Mouse (Mus musculus) Patski (cell line): ENCODE results near the gene Foxred1. TPM values are rescaled to one million over a fixed set of nuclear protein-coding genes. Genes with fewer than 3 reads are reported as not detected.

Experiments used
- ATAC-seq: fragments of 100-300 bp; one replicate; pipeline ENCODE4 v1.8.0; 2021
- CTCF ChIA-PET: fragments of 350-600 bp; sonication (Branson Sonifier 250); formaldehyde crosslinking; loops from one replicate; lab custom pipeline; 2022; ENCODE audit warnings: inconsistent platforms; lab: Charles Lee
- POLR2A ChIA-PET: fragments of 350-600 bp; sonication (Branson Sonifier 250); formaldehyde crosslinking; loops from one replicate; lab custom pipeline; 2022; ENCODE audit warnings: antibody characterized with exemption, inconsistent platforms; lab: Charles Lee
- DNase-seq: peaks from one replicate; pipeline ENCODE4 v3.0.0-alpha.2; 2011; ENCODE audit warnings: low read depth, low spot score
- H3K27me3 ChIP-seq: fragments of 371-371 bp; one replicate; pipeline ENCODE4 v1.5.1; 2021
- CTCF ChIP-seq: fragments of 100-300 bp; IDR thresholded peaks from one replicate; pipeline ENCODE4 v1.5.1; 2021
- in situ Hi-C: fragments of 300-500 bp; cut with MboI; formaldehyde crosslinking; loops from 3 replicates; pipeline ENCODE4 v1.11.1; 2018; ENCODE audit warnings: low pct_unique_long_range_greater_than_20kb, mixed read lengths
- polyA plus RNA-seq: library from polyadenylated mRNA; unstranded; gene quantifications from one replicate; pipeline ENCODE4 v1.2.3, GENCODE M21; 2021

The Foxred1 gene
- polyA plus RNA-seq, 1 experiment from 2014 or later: 38.8 TPM

DNA sequence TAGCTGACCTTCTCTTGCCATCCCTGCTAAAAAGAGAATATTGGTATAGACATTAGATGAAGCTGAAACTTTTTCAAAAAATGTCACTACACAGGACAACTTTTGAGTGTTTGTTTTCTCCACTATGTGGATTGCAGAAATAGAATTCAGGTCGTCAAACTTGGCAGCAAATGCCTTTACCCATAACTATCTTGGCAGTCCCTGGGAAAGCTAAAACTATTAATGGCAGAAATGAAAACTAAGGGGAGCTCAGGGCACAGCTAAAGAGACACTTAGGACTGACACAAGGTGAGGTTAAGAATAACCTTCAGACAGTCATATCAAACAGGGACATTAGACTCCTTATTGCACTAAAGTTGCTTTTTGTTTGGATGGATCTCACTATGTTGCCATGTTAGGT lies 7.1 kb upstream of the Foxred1 start:
- in situ Hi-C loops: no loop called here
- TF ChIP-seq CTCF: no peak
- ChIA-PET POLR2A (no interaction called here), CTCF (interaction anchor here (1.3 to 1.4 kb wide), 3 partner anchors 9 to 316 kb away, joined by 4 read pairs; no protein-coding TSS in a partner anchor)
- ATAC-seq (no peak), DNase-seq (no peak)
- no peaks in the 10 kb centered on the region for H3K27me3 ChIP-seq

GRCm38 (mm10) chr9:35211573-35212511 lies 987 bp upstream of the Foxred1 start:
- POLR2A ChIA-PET: interaction anchor here (3.5 kb wide), 1 partner anchor 11 kb away, joined by 21 read pairs; the partner anchor contains the start of genes Srpr and Tirap
- in situ Hi-C loops: no loop called here
- TF ChIP-seq CTCF: no peak

DNA sequence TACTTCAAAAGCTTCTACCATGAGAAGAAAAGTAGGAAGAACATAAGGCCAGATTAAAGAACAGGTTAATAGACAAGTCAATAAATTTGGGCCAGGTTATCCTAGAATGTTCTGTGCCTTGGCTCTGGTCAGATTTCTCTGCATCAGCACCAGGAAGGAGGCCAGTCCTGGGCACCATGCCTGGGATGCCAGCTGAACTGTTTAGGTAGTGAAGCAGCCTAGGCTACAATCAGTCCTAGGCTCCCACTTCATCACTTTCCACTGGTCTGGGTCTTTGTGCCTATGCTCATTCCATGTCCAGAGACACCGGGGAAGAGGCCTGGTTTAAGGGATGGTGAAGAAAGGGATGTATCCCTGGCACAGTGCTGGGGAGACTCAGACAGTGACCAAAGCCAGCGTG lies 6.4 kb downstream of the Foxred1 start:
- no peaks in the 10 kb centered on the region for H3K27me3 ChIP-seq
- DNase-seq (no peak), ATAC-seq (no peak)
- in situ Hi-C loops: no loop called here
- ChIA-PET CTCF (no interaction called here), POLR2A (no interaction called here)
- no peak for TF ChIP-seq CTCF

More at GRCm38 (mm10) chr9:35211573-35212511, 987 bp upstream of the Foxred1 start:
- peak; percentile 2 for DNase-seq
- CTCF ChIA-PET: interaction anchor here (2.4 kb wide), 1 partner anchor 12 kb away, joined by 8 read pairs; the partner anchor contains the start of genes Srpr and Tirap
- no peaks in the 10 kb centered on the region for H3K27me3 ChIP-seq
- ATAC-seq: peak; percentile 24

- in situ Hi-C loops: no loop called here
- no peaks in the 10 kb centered on the region for H3K27me3 ChIP-seq
- no peak for TF ChIP-seq CTCF
- no peak for DNase-seq
- CTCF ChIA-PET: no interaction called here
- ATAC-seq: no peak
- POLR2A ChIA-PET: interaction anchor here (0.7 kb wide), 1 partner anchor 84 kb away, joined by 3 read pairs; no protein-coding TSS in a partner anchor
These were observed 7.3 kb downstream of the Foxred1 start for GRCm38 (mm10) chr9:35203536-35203935.

- TF ChIP-seq CTCF: no peak
- in situ Hi-C loops: no loop called here
- POLR2A ChIA-PET: interaction anchor here (2.9 kb wide), 1 partner anchor 10 kb away, joined by 21 read pairs; the partner anchor contains the start of gene Foxred1
- DNase-seq (no peak), ATAC-seq (no peak)
- H3K27me3 ChIP-seq: no peaks in the 10 kb centered on the region
- CTCF ChIA-PET: interaction anchor here (1.1 to 1.9 kb wide), 7 partner anchors 8 to 70 kb away, joined by 4 to 8 read pairs (median 6); no protein-coding TSS in a partner anchor
These were observed 10.3 kb downstream of the Foxred1 start for GRCm38 (mm10) chr9:35200529-35201060.

DNA sequence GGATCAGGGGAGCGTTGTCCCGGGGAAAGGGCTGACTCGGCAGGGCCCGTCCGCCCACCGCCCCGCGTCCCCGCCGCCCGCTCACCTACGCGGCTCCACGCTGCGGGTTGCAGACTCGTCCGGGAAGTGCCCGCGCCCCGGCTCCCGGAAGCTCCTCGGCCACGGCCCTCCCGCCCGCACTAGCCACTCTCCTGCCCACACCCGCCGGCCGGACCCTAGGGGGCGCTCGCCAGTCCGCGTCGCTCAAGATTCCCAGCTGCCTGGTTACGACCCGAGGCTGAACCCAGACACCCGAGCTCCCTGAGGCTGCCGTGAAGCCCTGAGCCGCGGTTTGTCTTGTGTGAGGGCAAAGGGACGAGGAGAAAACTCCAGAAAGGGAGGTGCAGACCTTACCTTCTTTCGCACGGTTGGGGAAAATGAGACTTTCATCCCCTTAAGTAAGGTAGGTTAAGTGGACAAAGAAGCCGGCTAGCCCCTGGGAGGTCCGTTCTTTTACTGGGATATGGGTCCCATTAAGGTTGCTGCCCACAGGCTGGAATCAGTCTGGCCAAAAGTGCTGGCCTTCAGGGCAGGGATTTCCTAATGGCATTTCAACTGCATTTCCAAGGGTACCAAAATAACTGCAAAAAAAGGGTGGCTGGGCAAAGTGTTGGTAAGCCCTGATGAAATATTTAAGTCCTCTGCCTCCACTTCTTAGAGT lies 10.9 kb downstream of the Foxred1 start, which contains the start of the genes Srpr and Tirap:
Srpr (plus strand) TSS at position 404 of the 700 bp plus-strand sequence.
Tirap (minus strand) TSS at position 520 of the 700 bp plus-strand sequence.
- TF ChIP-seq CTCF: peak; percentile 100
- in situ Hi-C loops: loop anchor here (10.0 kb wide), 1 partner anchor 335 kb away; no protein-coding TSS in a partner anchor
- ATAC-seq (peak; percentile 98), DNase-seq (peak; percentile 47)
- ChIA-PET POLR2A (interaction anchor here (0.5 to 2.9 kb wide), 2 partner anchors 11 to 77 kb away, joined by 4 to 21 read pairs; partner anchors contain the start of gene Foxred1), CTCF (interaction anchor here (0.6 to 1.9 kb wide), 14 partner anchors 9 to 346 kb away, joined by 3 to 9 read pairs (median 5); partner anchors contain the start of genes Foxred1 and St3gal4)
- H3K27me3 ChIP-seq: no peaks in the 10 kb centered on the region

- no peak for TF ChIP-seq CTCF
- no peaks in the 10 kb centered on the region for H3K27me3 ChIP-seq
- no peak for DNase-seq
- POLR2A ChIA-PET: interaction anchor here (2.9 kb wide), 1 partner anchor 11 kb away, joined by 21 read pairs; the partner anchor contains the start of gene Foxred1
- in situ Hi-C loops: loop anchor here (10.0 kb wide), 1 partner anchor 336 kb away; no protein-coding TSS in a partner anchor
- peak; percentile 63 for ATAC-seq
- CTCF ChIA-PET: interaction anchor here (0.6 to 1.9 kb wide), 13 partner anchors 8 to 347 kb away, joined by 3 to 9 read pairs (median 5); partner anchors contain the start of genes Foxred1 and St3gal4
These were observed 11.7 kb downstream of the Foxred1 start for GRCm38 (mm10) chr9:35198945-35199771.

DNA sequence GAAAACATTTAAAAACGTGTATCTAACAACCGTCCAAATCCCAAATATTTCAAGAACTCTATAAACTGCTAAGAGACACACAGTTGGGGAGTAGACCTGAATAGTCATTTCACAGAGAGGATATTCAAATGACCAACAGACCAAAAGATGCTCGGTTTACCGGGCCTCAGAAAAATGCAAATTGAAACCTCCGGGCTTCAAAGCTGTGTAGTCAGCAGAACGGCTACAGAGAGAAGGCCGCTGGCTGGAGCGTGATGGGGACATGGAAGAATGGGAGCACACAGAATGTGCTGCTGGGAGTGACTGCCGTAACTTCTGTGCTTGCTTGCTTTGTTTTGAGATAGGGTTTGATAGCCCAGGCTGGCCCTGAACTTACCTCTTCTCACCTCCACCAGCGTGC lies 12.5 kb downstream of the Foxred1 start:
- no peak for ATAC-seq
- ChIA-PET CTCF (no interaction called here), POLR2A (no interaction called here)
- no peak for TF ChIP-seq CTCF
- H3K27me3 ChIP-seq: no peaks in the 10 kb centered on the region
- in situ Hi-C loops: loop anchor here (10.0 kb wide), 1 partner anchor 336 kb away; no protein-coding TSS in a partner anchor
- no peak for DNase-seq

- in situ Hi-C loops: loop anchor here (10.0 kb wide), 1 partner anchor 337 kb away; no protein-coding TSS in a partner anchor
- POLR2A ChIA-PET: no interaction called here
- no peak for ATAC-seq
- no peak for DNase-seq
- CTCF ChIA-PET: no interaction called here
- no peaks in the 10 kb centered on the region for H3K27me3 ChIP-seq
- TF ChIP-seq CTCF: no peak
These were observed 13.2 kb downstream of the Foxred1 start for GRCm38 (mm10) chr9:35197625-35198024.
